Mouse (Mus musculus): ENCODE measurements around the gene Prr3. TPM values are rescaled to one million over a fixed set of nuclear protein-coding genes. Genes with fewer than 3 reads are reported as not detected.

Gene Prr3
- polyA plus RNA-seq, 1 experiment from 2014 or later = 9.4 TPM

DNA sequence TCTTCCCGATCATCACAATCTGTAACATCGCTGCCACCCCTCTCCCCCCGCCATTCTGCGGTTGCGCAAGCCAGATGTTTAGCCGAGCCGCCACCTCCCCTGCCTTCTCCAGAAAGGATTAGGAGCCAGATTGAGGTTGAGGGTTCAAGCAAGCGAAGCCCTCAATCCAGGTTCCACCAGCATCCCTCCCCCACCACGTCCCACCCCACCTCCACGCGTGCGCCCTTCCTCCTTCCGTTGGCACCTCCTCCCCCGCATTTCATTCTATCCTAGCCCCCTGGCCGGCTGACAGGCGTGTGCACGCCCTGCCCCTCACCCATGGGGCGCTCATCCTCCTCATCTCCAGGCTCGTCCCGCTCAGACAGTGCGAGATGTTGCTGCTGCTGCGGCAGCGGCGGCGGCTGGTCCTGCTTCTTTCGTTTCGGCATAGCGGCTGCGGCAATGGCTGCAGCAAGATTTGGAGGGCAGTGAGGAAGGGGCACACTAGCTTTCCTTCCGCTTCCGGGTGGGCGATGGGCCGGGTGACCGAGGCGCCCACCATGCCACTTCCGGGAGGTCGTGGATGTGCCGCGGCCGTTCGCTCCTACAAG, 1.1 kb downstream of the Prr3 start:
- peaks cover 24% of the 10 kb centered on the region for H3K36me3 ChIP-seq (ENCODE audit: control insufficient read depth, insufficient read depth)
- peak overlapping the region; percentile 97 for H3K27ac ChIP-seq (ENCODE audit: low read depth, low read length)
- H3K9ac ChIP-seq (ENCODE audit: low read depth, low read length) = peak overlapping the region; percentile 75
- H3K4me2 ChIP-seq (replicated peaks; ENCODE audit: low read depth) = peak overlapping the region; percentile 99
- H3K9me3 ChIP-seq (ENCODE audit: control insufficient read depth) = no peaks in the 10 kb centered on the region
- WGBS = under 1% methylated on average over 41 of the region's 41 CpGs
- H3K4me1 ChIP-seq (replicated peaks; ENCODE audit: control insufficient read depth, insufficient read depth, low read length) = 0 out of 2 replicates have a peak, but pooled peaks cover 4% of the 10 kb centered on the region
- no peak for TF ChIP-seq CTCF (IDR thresholded peaks at IDR 0.05; ENCODE audit: low read depth)
- ATAC-seq = peak; percentile 11
- H3K27me3 ChIP-seq (replicated peaks; ENCODE audit: control insufficient read depth, insufficient read depth, low read length) = no peaks in the 10 kb centered on the region
- H3K4me3 ChIP-seq (ENCODE audit: low read depth, low read length) = peak overlapping the region; percentile 92

GRCm38 (mm10) chr17:35972131-35972530, 7.9 kb downstream of the Prr3 start:
- 24% methylated on average over 1 of the region's 1 CpGs for WGBS
- ATAC-seq = no peak
- Histone ChIP-seq H3K4me1 (replicated peaks; ENCODE audit: control insufficient read depth, insufficient read depth, low read length) (0 out of 2 replicates have a peak, but pooled peaks cover 5% of the 10 kb centered on the region), H3K27me3 (replicated peaks; ENCODE audit: control insufficient read depth, insufficient read depth, low read length) (no peaks in the 10 kb centered on the region), H3K27ac (ENCODE audit: low read depth, low read length) (no peak overlapping the region), H3K4me3 (ENCODE audit: low read depth, low read length) (no peak overlapping the region), H3K9ac (ENCODE audit: low read depth, low read length) (no peak overlapping the region), H3K36me3 (ENCODE audit: control insufficient read depth, insufficient read depth) (peaks cover 13% of the 10 kb centered on the region; the same call in 1 of the 2 replicates), H3K4me2 (replicated peaks; ENCODE audit: low read depth) (no peak overlapping the region), H3K9me3 (ENCODE audit: control insufficient read depth) (no peaks in the 10 kb centered on the region)
- no peak for TF ChIP-seq CTCF (IDR thresholded peaks at IDR 0.05; ENCODE audit: low read depth)

DNA sequence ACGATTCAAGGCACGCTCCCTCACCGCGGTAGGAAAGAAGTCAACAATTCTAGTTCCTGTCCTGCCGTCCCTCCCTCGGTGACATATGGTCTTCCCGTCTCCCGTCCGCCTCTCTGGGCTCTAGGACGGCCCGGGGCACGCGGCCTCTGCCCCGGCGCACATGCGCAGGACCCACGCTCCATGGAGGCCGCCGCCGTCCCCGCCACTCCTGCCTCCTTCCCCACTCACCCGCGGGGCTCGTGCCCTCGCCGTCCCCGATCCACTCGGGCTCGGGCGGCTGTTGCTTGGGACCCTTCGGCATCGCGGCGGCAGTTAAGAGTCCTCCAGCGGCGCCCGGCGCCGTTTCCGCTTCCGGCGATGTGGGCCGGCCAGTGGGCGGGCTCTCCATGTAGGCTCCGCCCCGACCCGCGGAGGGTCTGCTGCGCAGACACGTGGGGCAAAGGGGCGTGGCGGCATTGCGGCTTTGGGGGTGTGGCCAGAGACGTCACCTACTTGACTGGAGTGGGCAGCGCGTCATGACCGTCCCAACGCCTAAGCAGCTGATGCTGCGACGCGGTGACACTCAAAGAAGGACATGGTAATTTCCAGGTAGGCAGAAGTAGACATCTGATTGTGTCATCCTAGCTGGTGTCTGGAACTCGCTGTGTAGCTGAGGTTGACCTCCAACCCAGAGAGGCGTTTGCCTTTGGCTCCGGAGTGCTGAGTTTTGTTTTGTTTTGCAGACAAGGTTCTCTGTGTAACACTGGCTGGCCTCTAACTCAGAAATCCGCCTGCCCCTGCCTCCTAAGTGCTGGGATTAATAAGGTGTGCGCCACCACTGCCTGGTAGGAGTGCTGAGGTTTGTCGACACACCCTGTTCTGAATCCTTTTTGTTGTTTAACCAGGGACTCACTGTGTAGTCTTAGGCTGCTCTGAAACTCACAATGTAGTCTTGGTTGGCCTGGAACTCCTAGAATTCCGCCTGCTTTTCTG, 10.3 kb downstream of the Prr3 start, which contains the start of gene Abcf1:
Abcf1 (minus strand) TSS at position 344 of the 972 bp plus-strand sequence.
- Histone ChIP-seq H3K36me3 (ENCODE audit: control insufficient read depth, insufficient read depth) (peaks cover 22% of the 10 kb centered on the region), H3K4me1 (replicated peaks; ENCODE audit: control insufficient read depth, insufficient read depth, low read length) (0 out of 2 replicates have a peak, but pooled peaks cover 5% of the 10 kb centered on the region), H3K9me3 (ENCODE audit: control insufficient read depth) (no peaks in the 10 kb centered on the region), H3K4me3 (ENCODE audit: low read depth, low read length) (peak within 1 kb of the TSS; percentile 77), H3K27ac (ENCODE audit: low read depth, low read length) (peak within 1 kb of the TSS; percentile 77), H3K4me2 (replicated peaks; ENCODE audit: low read depth) (peak within 1 kb of the TSS; percentile 78), H3K27me3 (replicated peaks; ENCODE audit: control insufficient read depth, insufficient read depth, low read length) (no peaks in the 10 kb centered on the region), H3K9ac (ENCODE audit: low read depth, low read length) (peak within 1 kb of the TSS; percentile 59)
- peak; percentile 93 for ATAC-seq
- under 1% methylated on average over 68 of the region's 68 CpGs for WGBS
- no peak for TF ChIP-seq CTCF (IDR thresholded peaks at IDR 0.05; ENCODE audit: low read depth)

GRCm38 (mm10) chr17:35967621-35968020, 12.4 kb downstream of the Prr3 start:
- H3K9ac ChIP-seq (ENCODE audit: low read depth, low read length) = no peak overlapping the region
- no peak overlapping the region for H3K4me2 ChIP-seq (replicated peaks; ENCODE audit: low read depth)
- WGBS = 78% methylated on average over 2 of the region's 2 CpGs
- no peaks in the 10 kb centered on the region for H3K9me3 ChIP-seq (ENCODE audit: control insufficient read depth)
- no peak for TF ChIP-seq CTCF (IDR thresholded peaks at IDR 0.05; ENCODE audit: low read depth)
- ATAC-seq = no peak
- H3K4me3 ChIP-seq (ENCODE audit: low read depth, low read length) = no peak overlapping the region
- H3K27ac ChIP-seq (ENCODE audit: low read depth, low read length) = no peak overlapping the region
- H3K36me3 ChIP-seq (ENCODE audit: control insufficient read depth, insufficient read depth) = peaks cover 31% of the 10 kb centered on the region
- H3K4me1 ChIP-seq (replicated peaks; ENCODE audit: control insufficient read depth, insufficient read depth, low read length) = 0 out of 2 replicates have a peak, but pooled peaks cover 5% of the 10 kb centered on the region
- H3K27me3 ChIP-seq (replicated peaks; ENCODE audit: control insufficient read depth, insufficient read depth, low read length) = no peaks in the 10 kb centered on the region

- no peaks in the 10 kb centered on the region for H3K4me1 ChIP-seq (replicated peaks; ENCODE audit: control insufficient read depth, insufficient read depth, low read length)
- no peak overlapping the region for H3K4me2 ChIP-seq (replicated peaks; ENCODE audit: low read depth)
- no peak overlapping the region for H3K9ac ChIP-seq (ENCODE audit: low read depth, low read length)
- 91% methylated on average over 10 of the region's 10 CpGs for WGBS
- no peak for TF ChIP-seq CTCF (IDR thresholded peaks at IDR 0.05; ENCODE audit: low read depth)
- H3K36me3 ChIP-seq (ENCODE audit: control insufficient read depth, insufficient read depth) = peaks cover 74% of the 10 kb centered on the region
- ATAC-seq = no peak
- H3K4me3 ChIP-seq (ENCODE audit: low read depth, low read length) = no peak overlapping the region
- H3K9me3 ChIP-seq (ENCODE audit: control insufficient read depth) = no peaks in the 10 kb centered on the region
- H3K27me3 ChIP-seq (replicated peaks; ENCODE audit: control insufficient read depth, insufficient read depth, low read length) = no peaks in the 10 kb centered on the region
- no peak overlapping the region for H3K27ac ChIP-seq (ENCODE audit: low read depth, low read length)
These were observed 16.8 kb downstream of the Prr3 start for GRCm38 (mm10) chr17:35963279-35963678.
